Mouse (Mus musculus) sigmoid colon, adult 10 weeks (tissue): ENCODE data around the gene Ripply1. TPM values are rescaled to one million over a fixed set of nuclear protein-coding genes. Genes with fewer than 3 reads are reported as not detected.

ENCODE experiments used
- polyA plus RNA-seq: library from polyadenylated mRNA; stranded (reverse); fragments of 350-450 nt; fragmentation: Illumina TruSeq; extraction: RNeasy Lipid Tissue Mini Kit (QIAGEN cat#74804); gene quantifications from one replicate; pipeline ENCODE4 v1.2.3, GENCODE M21; 2014; ENCODE audit warnings: low read depth, low replicate concordance

The Ripply1 gene
- polyA plus RNA-seq = not detected

GRCm38 (mm10) chrX:139782278-139783044 lies at the start of gene Ripply1:
TSS of gene Ripply1 (minus strand) at chrX:139782353.

DNA sequence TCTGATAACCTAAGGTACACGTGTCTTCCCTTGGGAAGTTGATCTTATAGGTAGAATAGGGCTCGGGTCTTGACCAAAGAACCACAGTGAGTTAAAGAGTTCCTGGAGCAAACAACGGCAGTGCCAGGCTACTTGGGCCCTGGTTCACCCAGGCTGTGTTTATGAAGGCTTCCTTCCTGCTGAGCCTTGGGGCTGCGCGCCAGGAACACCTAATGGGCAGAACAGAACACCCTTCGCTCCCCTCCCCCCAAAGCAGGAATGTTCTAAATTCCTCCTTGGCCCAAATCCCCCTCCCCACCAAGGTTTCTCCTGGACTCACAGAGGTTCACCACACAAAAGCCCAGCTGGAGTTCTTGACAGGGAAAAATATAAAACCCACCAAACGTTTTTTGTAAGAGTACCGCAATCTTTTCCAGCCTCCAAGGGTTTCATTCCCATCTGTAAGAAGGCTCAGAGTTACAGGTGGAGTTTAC lies 18.3 kb upstream of the Ripply1 start, which contains the start of gene Cldn2:
Cldn2 (plus strand) TSS at position 423 of the 473 bp plus-strand sequence.

Other genes with a start within 250 kb of the Ripply1 start
- gene Rnf128, start 219.0 kb downstream of the Ripply1 start, polyA plus RNA-seq = 434 TPM
- 96.9 TPM for gene Tbc1d8b, start 97.4 kb downstream of the Ripply1 start, polyA plus RNA-seq
- not detected for gene Gm15013, start 67.9 kb downstream of the Ripply1 start, polyA plus RNA-seq
- 109 TPM for gene Cldn2, start 18.5 kb upstream of the Ripply1 start, polyA plus RNA-seq
- gene Morc4, start 89.3 kb upstream of the Ripply1 start, polyA plus RNA-seq = 19.0 TPM
- gene Rbm41, start 216.2 kb upstream of the Ripply1 start, polyA plus RNA-seq = 20.1 TPM